In the genomic region with DNA sequence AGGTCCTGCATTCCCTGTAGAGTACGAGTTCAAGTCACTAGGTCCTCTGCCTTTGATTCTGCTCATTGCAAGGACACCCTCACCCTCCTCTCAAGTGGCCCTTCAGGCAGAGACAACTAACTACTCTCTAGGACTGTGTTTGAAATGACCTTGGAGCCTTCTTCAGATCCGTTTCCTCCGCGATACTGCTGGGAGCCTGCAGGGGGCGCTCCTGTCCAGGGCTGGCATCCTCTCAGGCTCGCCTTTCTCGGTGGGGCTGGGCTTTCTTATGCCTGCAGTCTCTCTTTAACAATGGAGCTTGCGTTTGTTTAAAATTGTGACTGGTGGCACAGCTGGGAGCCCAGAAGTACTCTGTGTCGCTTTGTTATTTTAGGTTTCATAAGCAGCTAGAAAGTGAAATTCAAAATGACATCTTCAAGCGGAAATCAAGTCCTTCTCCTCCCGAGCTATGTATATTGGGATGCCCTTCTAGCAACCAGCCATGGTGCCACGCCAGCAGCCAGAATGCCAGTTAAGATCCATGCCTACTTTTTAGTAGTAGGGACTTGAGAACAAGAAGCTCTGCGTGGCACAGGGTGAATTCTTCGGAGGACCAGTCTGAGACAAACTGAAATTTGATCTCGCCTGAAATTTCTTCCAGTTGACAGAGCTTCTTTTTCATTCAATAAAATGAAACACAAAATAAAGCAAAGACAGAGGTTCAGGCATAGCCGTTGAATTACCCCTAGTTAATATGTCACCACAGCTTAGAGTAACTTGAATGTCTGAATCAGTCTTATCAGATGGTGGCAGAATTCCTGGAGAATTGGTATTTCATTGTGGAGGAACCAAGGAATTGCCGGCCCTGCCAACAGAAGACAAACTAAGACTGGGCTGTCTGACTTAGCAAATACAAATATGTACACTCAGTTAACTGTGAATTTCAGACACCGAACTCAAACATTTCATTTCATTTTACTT, we compare ENCODE assay signal across 9 mouse cellular contexts. TPM values are rescaled to one million over a fixed set of nuclear protein-coding genes. Genes with fewer than 3 reads are reported as not detected.
A peak's percentile ranks its signal among the peaks of the same experiment; 100 is the strongest.
DNase-seq lines count a peak whose midpoint lies in the region; ATAC-seq lines count a peak whose summit lies in the region.
"Had no signal": no experiment of that assay in that cellular context is flagged by ENCODE, and none has a peak within 500 bp of the region (broad histone marks: within the 10 kb centered on the region; RNA-seq: fewer than 3 reads in every experiment).

No protein-coding gene starts in this region.

- peak; percentile 68; the same call in 1 of the 2 replicates for ATAC-seq in erythroid progenitor cell, adult 5-6 weeks (replicated peaks; ENCODE audit: low FRiP score, poor library complexity, severe bottlenecking)
- ATAC-seq in heart, embryonic 13.5 days (ENCODE audit: extremely low read depth, insufficient number of reproducible peaks, low FRiP score, low TSS enrichment), result no peak
- ATAC-seq in liver, embryonic 11.5 days (replicated peaks; ENCODE audit: low FRiP score), result no peak

- WGBS in heart, embryonic 13.5 days, result 30% methylated on average over 18 of the region's 18 CpGs
- 32% methylated on average over 18 of the region's 18 CpGs for WGBS in liver, embryonic 11.5 days

- H3K9me3 ChIP-seq in heart, embryonic 13.5 days, result 0 out of 2 replicates have a peak, but pooled peaks cover 4% of the 10 kb centered on the region
- no peaks in the 10 kb centered on the region for H3K9me3 ChIP-seq in liver, embryonic 11.5 days (ENCODE audit: control insufficient read depth, low read length)

- H3K4me2 ChIP-seq in heart, embryonic 13.5 days, result peak overlapping the region; percentile 54
- H3K4me2 ChIP-seq in liver, embryonic 11.5 days, result peak overlapping the region; percentile 32

- peaks cover 6% of the 10 kb centered on the region; the same call in 1 of the 2 replicates for H3K4me1 ChIP-seq in heart, embryonic 13.5 days
- no peaks in the 10 kb centered on the region for H3K4me1 ChIP-seq in liver, embryonic 11.5 days (replicated peaks; ENCODE audit: control insufficient read depth, insufficient read depth, low read length)

- peak overlapping the region; percentile 26 for H3K4me3 ChIP-seq in heart, embryonic 13.5 days
- no peak overlapping the region for H3K4me3 ChIP-seq in liver, embryonic 11.5 days (ENCODE audit: low read depth, low read length)
- H3K4me3 ChIP-seq: erythroblast, embryonic 14.5 days had no signal

- DNase-seq in CD4-positive helper T cell, adult 2 months (ENCODE audit: low read depth, low spot score), result peak; percentile 64
- peak; percentile 60 for DNase-seq in brain, embryonic 18.5 days (ENCODE audit: low read depth, low spot score)
- peak; percentile 94 for DNase-seq in kidney, postnatal 10 days
- DNase-seq in liver, embryonic 11.5 days (ENCODE audit: low spot score), result peak; percentile 82
- peak; percentile 74 for DNase-seq in naive thymus-derived CD4-positive, alpha-beta T cell, adult 2 months (ENCODE audit: low read depth)
- peak; percentile 64 for DNase-seq in splenic B cell, adult 2 months (ENCODE audit: low read depth, low spot score)

- H3K36me3 ChIP-seq in heart, embryonic 13.5 days, result no peaks in the 10 kb centered on the region
- H3K36me3 ChIP-seq in liver, embryonic 11.5 days (ENCODE audit: control insufficient read depth, insufficient read depth, low read length), result no peaks in the 10 kb centered on the region
- no peaks in the 10 kb centered on the region for H3K36me3 ChIP-seq in splenic B cell, adult 2 months (ENCODE audit: control insufficient read depth, insufficient read depth, low read length, poor library complexity, severe bottlenecking)

- H3K27ac ChIP-seq in heart, embryonic 13.5 days (replicated peaks), result no peak overlapping the region
- no peak overlapping the region for H3K27ac ChIP-seq in liver, embryonic 11.5 days (ENCODE audit: low read depth, low read length)

- H3K9ac ChIP-seq in heart, embryonic 13.5 days, result 0 out of 2 replicates have a peak overlapping the region, but pooled peaks have one; percentile 34
- no peak overlapping the region for H3K9ac ChIP-seq in liver, embryonic 11.5 days (ENCODE audit: low read depth, low read length)

- 0 out of 2 replicates have a peak, but pooled peaks cover 3% of the 10 kb centered on the region for H3K27me3 ChIP-seq in heart, embryonic 13.5 days (replicated peaks)
- H3K27me3 ChIP-seq in liver, embryonic 11.5 days (replicated peaks; ENCODE audit: control insufficient read depth, insufficient read depth, low read length), result no peaks in the 10 kb centered on the region
- no peaks in the 10 kb centered on the region for H3K27me3 ChIP-seq in splenic B cell, adult 2 months (ENCODE audit: control insufficient read depth, insufficient read depth, low read length, poor library complexity, severe bottlenecking)

RNA-seq across cellular contexts. Expression of gene Ubr2, which starts 28.8 kb away (rescaled TPM):
- total RNA-seq in erythroid progenitor cell, adult 5-6 weeks (2015; ENCODE audit: low replicate concordance), result 27.8 and 73.8 TPM in 2 replicates
- total RNA-seq in erythroid progenitor cell, adult 5-6 weeks (2017; ENCODE audit: low replicate concordance), result 43.5 and 52.1 TPM in 2 replicates
- polyA plus RNA-seq in heart, embryonic 13.5 days (2015; fragmentation: Nextera tagmentation; extraction: Ambion mirVana), result 12.2 and 13.9 TPM in 2 replicates
- 19.1 and 20.7 TPM in 2 replicates for polyA plus RNA-seq in liver, embryonic 11.5 days (2014; fragmentation: Nextera tagmentation; extraction: Ambion mirVana)
